Mouse (Mus musculus) neutrophil, adult 59 days (primary cell): ENCODE measurements around the gene Cetn4. TPM values are rescaled to one million over a fixed set of nuclear protein-coding genes. Genes with fewer than 3 reads are reported as not detected.

ENCODE experiments used
- total RNA-seq, 2 experiments: library from RNA; stranded (reverse); gene quantifications; 1 replicate in 1 of 2; 2 replicates in 1 of 2; pipeline ENCODE4 v1.2.4; 2023

The Cetn4 gene
- total RNA-seq: 1 to 10 TPM in 1 of 2 experiments, not detected in 1; 1.6 TPM

DNA sequence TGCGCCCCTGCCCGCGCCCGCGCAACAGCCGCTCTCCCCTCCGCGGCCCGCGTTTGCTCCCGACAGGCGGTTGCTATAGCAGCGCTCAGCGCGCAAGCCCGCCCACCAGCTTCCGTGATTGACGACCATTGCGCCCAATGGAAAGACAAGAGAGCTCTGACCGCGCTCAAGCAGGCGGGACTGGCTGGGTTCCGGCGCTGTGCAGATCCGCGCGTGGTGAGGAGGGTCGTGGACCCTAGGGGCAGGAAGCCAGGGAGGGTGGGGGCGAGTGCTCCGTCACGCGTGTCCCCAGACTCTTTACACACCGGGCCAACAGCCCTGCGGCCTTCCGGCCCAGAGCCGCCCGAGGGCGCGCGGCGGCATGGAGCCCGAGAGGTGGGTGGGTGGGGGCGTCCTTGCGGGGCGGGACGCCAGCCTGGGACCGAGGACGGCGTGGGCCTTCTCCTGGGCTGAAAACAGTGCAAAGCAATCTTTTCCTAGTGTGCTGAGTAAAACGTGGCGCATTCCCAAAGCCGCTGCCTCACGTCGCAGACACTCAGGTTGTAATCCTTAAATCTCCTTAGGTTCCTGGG lies at the start of gene Cetn4, which contains the start of gene Bbs12:
Gene Cetn4 (minus strand): TSS at position 339 of the 572 bp plus-strand sequence.
Gene Bbs12 (plus strand): TSS at position 185 of the 572 bp plus-strand sequence.

DNA sequence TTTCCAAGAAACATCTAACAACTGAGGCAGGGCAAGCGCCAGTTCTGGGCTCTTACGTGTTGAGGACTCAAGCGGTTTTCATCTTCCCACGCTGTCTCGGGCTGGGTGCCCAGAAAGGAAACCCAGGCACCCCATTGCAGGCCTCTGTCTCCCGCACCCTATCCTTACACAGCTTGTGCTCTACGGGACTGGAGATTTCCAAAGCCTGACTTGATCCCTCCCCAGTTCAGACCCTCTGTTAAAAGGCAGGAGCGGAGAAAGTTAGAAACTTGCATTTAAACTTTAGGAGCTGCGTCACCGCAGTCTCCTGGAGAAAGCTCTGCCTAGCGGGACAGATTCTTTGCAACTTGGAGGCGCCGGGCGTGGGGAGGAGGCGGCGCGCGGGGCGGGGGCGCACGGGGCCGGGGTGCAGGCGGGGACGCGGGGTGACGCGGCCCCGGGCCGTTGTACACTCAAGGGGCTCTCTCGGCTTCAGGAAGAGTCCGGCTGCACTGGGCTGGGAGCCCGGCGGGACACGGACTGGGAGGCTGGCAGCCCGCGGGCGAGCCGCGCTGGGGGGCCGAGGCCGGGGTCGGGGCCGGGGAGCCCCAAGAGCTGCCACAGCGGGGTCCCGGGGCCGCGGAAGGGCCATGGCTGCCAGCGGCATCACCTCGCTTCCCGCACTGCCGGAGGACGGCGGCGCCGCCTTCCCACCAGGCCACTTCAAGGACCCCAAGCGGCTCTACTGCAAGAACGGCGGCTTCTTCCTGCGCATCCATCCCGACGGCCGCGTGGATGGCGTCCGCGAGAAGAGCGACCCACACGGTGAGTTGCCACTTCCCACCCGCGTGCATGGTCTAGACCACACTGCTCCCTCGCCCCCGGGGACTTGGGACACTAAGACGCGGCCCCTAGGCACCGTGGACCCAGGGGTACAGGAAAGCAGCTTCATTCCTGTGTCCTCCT lies 36.0 kb upstream of the Cetn4 start, which contains the start of gene Fgf2:
Gene Fgf2 (plus strand): TSS at position 126 of the 945 bp plus-strand sequence.

Other genes with a start within 250 kb of the Cetn4 start
- under 1 TPM in 1 of 2 experiments, not detected in 1; 0.20 TPM for gene Adad1, start 249.2 kb downstream of the Cetn4 start, total RNA-seq
- not detected for gene Il2, start 186.7 kb downstream of the Cetn4 start, total RNA-seq
- gene Il21, start 80.1 kb downstream of the Cetn4 start, total RNA-seq: not detected
- gene Bbs12, start 154 bp downstream of the Cetn4 start, total RNA-seq: under 1 TPM; 0.64 to 0.71 TPM
- gene Fgf2, start 35.6 kb upstream of the Cetn4 start, total RNA-seq: not detected
- gene Spata5, start 107.2 kb upstream of the Cetn4 start, total RNA-seq: 10 to 100 TPM; 24.1 to 26.8 TPM
- gene Nudt6, start 107.5 kb upstream of the Cetn4 start, total RNA-seq: 1 to 10 TPM; 4.0 to 4.7 TPM